Mouse (Mus musculus) retina, postnatal 1 day (tissue): ENCODE data around the gene Fam129a.

Experiments used
- DNase-seq: peaks from one replicate; pipeline ENCODE4 v3.0.0-alpha.2; 2012

Fam129a gene

GRCm38 (mm10) chr1:151754881-151755659, 184.1 kb downstream of the Fam129a start, which contains the start of gene Edem3:
Edem3 (plus strand) TSS chr1:151755371.
- peak; percentile 100 for DNase-seq

DNA sequence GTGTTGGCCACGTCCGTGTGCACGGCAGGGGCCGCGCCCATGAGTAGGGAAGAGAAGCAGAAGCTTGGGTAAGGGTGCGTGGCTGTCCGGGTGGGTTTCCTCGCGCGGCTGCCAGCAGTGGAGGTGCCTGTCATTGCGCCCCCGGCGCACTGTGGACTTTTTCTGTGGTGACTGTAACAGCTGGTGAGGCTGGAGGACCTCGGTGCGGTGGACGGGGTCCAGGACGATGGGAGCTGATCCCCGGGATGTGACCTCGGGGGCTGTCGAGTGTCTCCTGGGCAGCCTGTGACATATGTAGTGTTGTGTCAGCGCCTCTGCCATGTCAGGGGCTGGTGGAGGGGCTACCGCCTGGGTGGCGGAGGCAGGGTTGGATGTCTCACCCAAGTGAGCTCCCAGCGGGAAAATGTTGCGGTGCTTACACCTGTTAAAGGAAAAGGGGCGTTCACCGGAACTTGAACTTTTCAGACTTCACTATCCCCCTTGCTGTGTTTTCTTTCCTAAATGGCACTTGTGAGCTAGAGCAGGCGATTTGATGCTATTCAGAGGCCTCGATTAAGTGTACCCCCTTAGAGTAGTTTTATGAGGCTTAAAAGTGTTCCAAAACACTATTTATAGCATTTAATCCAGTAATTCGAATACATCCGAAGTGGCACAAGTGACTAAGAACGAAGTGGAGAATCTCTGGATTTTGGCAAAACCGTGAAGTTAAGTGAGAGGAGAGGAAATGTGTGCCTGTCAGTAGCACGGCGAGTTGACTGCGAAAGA, 184.9 kb downstream of the Fam129a start:
- DNase-seq = no peak

GRCm38 (mm10) chr1:151756425-151756728, 185.4 kb downstream of the Fam129a start:
- no peak for DNase-seq

DNA sequence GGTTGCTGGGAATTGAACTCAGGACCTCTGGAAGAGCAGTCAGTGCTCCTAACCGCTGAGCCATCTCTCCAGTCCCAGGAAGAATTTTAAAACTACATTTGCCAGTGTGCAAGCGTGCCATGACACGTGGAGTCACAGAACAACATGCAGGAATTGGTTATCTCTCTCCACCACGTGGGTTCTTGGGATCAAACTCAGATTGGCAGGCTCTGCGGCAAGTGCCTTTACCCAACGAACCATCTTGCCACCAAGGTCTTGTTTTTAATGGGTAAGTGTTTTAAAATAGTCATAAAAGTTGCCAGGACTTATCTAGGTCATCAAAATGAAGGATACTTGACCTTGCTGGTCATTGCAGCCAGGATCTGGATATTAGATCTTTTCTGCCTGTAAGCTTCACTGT, 187.3 kb downstream of the Fam129a start:
- DNase-seq = no peak

GRCm38 (mm10) chr1:151758991-151759390, 188.0 kb downstream of the Fam129a start:
- no peak for DNase-seq

DNA sequence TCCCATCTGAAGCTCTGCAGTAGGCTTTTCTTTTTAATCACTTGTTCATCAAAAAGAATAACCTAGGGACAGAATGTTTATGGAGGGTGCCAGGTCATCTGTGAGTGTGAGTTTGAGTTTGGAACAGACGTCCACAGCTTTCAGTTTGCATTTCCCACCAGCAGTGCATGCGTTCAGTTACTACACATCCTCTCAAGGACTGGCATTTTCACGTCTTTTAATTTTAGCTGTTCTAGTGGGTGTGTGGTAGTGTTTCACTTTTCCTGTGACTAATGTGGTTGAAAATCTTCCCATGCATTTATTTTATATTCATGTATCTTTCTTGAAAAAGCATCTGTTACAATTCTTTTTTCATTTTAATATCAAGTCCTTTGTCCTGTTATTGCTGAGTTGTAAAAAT, 193.2 kb downstream of the Fam129a start:
- DNase-seq = no peak

- no peak for DNase-seq
Observed at GRCm38 (mm10) chr1:151766166-151766565, 195.2 kb downstream of the Fam129a start.

DNA sequence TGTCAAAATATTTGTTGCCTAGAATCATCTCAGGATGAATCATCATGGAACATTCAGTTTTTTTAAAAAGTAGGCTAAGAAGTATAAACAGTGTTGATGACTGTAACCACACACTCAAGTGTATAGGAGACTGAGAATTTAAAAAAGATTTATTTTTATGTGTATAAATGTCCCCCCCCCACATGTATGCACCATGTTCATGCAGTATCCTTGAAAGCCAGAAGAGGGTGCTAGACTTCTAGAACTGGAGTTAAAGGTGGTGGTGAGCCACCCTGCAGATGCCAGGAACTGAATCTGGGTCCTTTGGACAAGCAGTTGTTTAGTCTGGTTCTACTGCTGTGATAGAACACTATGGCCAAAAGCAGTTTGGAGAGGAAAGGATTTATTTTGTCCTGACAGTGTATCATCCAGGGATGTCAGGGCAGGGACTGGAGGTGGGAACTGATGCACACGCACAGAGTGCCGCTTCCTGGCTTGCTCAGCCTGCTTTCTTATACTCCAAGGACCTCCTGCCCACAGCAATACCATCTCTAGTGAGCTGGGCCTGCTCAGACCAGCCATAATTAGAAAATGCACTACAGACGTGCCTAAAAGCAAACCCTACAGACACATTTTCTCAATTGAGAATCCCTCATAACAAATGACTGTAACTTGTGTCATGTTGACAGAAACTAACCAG, 196.1 kb downstream of the Fam129a start:
- DNase-seq = peak; percentile 10

DNA sequence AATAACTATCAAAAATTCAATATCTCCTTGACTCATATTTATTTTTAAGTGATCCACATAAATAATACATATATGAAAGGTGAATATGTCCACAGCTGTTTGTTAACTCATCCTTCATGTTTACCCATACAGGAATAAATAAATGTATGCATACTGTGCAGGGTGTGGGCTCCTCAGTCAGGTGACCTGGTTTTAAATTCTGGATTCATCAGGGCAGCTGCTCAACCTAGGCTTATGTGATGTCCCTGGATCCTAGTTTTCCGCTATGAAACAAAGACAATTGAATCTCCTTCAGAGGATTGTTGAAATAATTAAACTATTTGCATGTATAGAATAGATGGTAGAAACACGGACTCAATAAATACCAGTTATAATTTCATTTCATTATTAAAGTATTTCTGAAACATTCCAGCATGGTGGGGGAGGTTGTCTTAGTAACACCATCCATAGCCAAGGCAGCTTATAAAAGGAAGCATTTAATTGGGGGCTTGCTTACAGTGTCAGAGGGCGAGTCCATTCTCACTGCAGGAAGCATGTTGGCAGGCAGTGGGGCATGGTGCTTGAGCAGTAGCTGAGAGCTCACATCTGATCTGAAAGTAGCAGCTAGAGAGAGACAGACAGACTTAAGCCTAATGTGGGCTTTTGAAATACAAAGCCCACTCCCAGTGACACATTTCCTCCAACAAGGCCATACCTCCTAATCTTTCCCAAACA, 198.4 kb downstream of the Fam129a start:
- peak; percentile 19 for DNase-seq
